Mouse (Mus musculus) midbrain, embryonic 16.5 days (tissue): ENCODE results near the gene Col1a1. TPM values are rescaled to one million over a fixed set of nuclear protein-coding genes. Genes with fewer than 3 reads are reported as not detected.

Experiments used
- ATAC-seq: fragments of 200-750 bp; cut with Nextera tagmentation; 2 replicates; pipeline ENCODE4 v1.8.0; 2017; ENCODE audit warnings: moderate TSS enrichment
- H3K27ac ChIP-seq: fragments of 300-500 bp; sonication (generic); 2 replicates; pipeline ENCODE4 v1.5.1; 2014; ENCODE audit warnings: mild to moderate bottlenecking, low read length, mixed read lengths
- H3K27me3 ChIP-seq: fragments of 300-500 bp; sonication (generic); 2 replicates; pipeline ENCODE4 v1.6.1; 2014; ENCODE audit warnings: low read depth, low read length, mixed read lengths; ENCODE audit not compliant: control insufficient read depth, insufficient read depth
- H3K36me3 ChIP-seq: fragments of 300-500 bp; sonication (generic); 2 replicates; pipeline ENCODE4 v1.6.1; 2014; ENCODE audit warnings: mild to moderate bottlenecking, low read length, moderate library complexity, mixed read lengths; ENCODE audit not compliant: control insufficient read depth, insufficient read depth
- H3K4me1 ChIP-seq: fragments of 300-500 bp; sonication (generic); 2 replicates; pipeline ENCODE4 v1.6.1; 2014; ENCODE audit warnings: mild to moderate bottlenecking, low read length, mixed read lengths; ENCODE audit not compliant: control insufficient read depth, insufficient read depth
- H3K4me2 ChIP-seq: fragments of 300-500 bp; sonication (generic); 2 replicates; pipeline ENCODE4 v1.6.1; 2014; ENCODE audit warnings: mild to moderate bottlenecking, low read length, mixed read lengths
- H3K4me3 ChIP-seq: fragments of 300-500 bp; sonication (generic); 2 replicates; pipeline ENCODE4 v1.5.1; 2014; ENCODE audit warnings: low read depth, mild to moderate bottlenecking, low read length, moderate library complexity, mixed read lengths
- H3K9ac ChIP-seq: fragments of 300-500 bp; sonication (generic); 2 replicates; pipeline ENCODE4 v1.6.1; 2014; ENCODE audit warnings: low read depth, low read length, mixed read lengths
- H3K9me3 ChIP-seq: fragments of 300-500 bp; sonication (generic); replicated peaks from 2 replicates; pipeline ENCODE4 v1.6.1; 2014; ENCODE audit warnings: mild to moderate bottlenecking, low read length, mixed read lengths; ENCODE audit not compliant: control insufficient read depth, poor library complexity, severe bottlenecking
- WGBS: fragments of 180-500 bp; shearing (Covaris S2); extraction: QIAGEN DNeasy Blood & Tissue Kit; methylation state at CpG from one replicate; pipeline ENCODE4 v1.1.7; 2014; 5-methylcytosine and 5-hydroxymethylcytosine counted together
- polyA plus RNA-seq: library from polyadenylated mRNA; unstranded; fragments of >200 nt; fragmentation: Nextera tagmentation; extraction: Ambion mirVana; gene quantifications from 2 replicates; pipeline ENCODE4 v1.2.1, GENCODE M21; 2015

Gene Col1a1
- polyA plus RNA-seq, 1 experiment from 2014 or later = 84.6 TPM

GRCm38 (mm10) chr11:94994208-94994814, 58.3 kb downstream of the Col1a1 start:
- H3K4me1 ChIP-seq = peaks cover 42% of the 10 kb centered on the region
- no peak for ATAC-seq
- 39% methylated on average over 10 of the region's 10 CpGs for WGBS

GRCm38 (mm10) chr11:94994947-94995772, 59.1 kb downstream of the Col1a1 start:
- no peaks in the 10 kb centered on the region for H3K9me3 ChIP-seq
- no peak for ATAC-seq
- H3K27me3 ChIP-seq = no peaks in the 10 kb centered on the region
- peak overlapping the region; percentile 97 for H3K4me2 ChIP-seq
- peak overlapping the region; percentile 90 for H3K4me3 ChIP-seq
- WGBS = 80% methylated on average over 11 of the region's 11 CpGs
- H3K36me3 ChIP-seq = peaks cover 22% of the 10 kb centered on the region
- H3K9ac ChIP-seq = peak overlapping the region; percentile 91
- H3K27ac ChIP-seq = no peak overlapping the region
- peaks cover 38% of the 10 kb centered on the region for H3K4me1 ChIP-seq

More at GRCm38 (mm10) chr11:94994208-94994814, 58.3 kb downstream of the Col1a1 start:
- no peaks in the 10 kb centered on the region for H3K27me3 ChIP-seq
- no peak overlapping the region for H3K27ac ChIP-seq
- peak overlapping the region; percentile 90 for H3K4me3 ChIP-seq
- no peaks in the 10 kb centered on the region for H3K9me3 ChIP-seq
- peak overlapping the region; percentile 91 for H3K9ac ChIP-seq
- H3K36me3 ChIP-seq = peaks cover 18% of the 10 kb centered on the region
- peak overlapping the region; percentile 97 for H3K4me2 ChIP-seq

GRCm38 (mm10) chr11:94996101-94996500, 60.1 kb downstream of the Col1a1 start:
- Histone ChIP-seq H3K36me3 (peaks cover 22% of the 10 kb centered on the region), H3K9me3 (no peaks in the 10 kb centered on the region), H3K27ac (no peak overlapping the region), H3K4me3 (no peak overlapping the region), H3K4me2 (peak overlapping the region; percentile 97), H3K9ac (no peak overlapping the region; the same call in 1 of the 2 replicates), H3K4me1 (peaks cover 38% of the 10 kb centered on the region), H3K27me3 (no peaks in the 10 kb centered on the region)
- ATAC-seq = no peak
- 86% methylated on average over 8 of the region's 8 CpGs for WGBS

GRCm38 (mm10) chr11:94996984-94997383, 61.0 kb downstream of the Col1a1 start:
- WGBS = 91% methylated on average over 6 of the region's 6 CpGs
- H3K27me3 ChIP-seq = no peaks in the 10 kb centered on the region
- no peaks in the 10 kb centered on the region for H3K9me3 ChIP-seq
- H3K36me3 ChIP-seq = peaks cover 28% of the 10 kb centered on the region
- H3K27ac ChIP-seq = no peak overlapping the region
- ATAC-seq = no peak
- no peak overlapping the region for H3K4me3 ChIP-seq
- no peak overlapping the region for H3K9ac ChIP-seq
- no peak overlapping the region for H3K4me2 ChIP-seq
- H3K4me1 ChIP-seq = peaks cover 38% of the 10 kb centered on the region

GRCm38 (mm10) chr11:94997596-94997995, 61.6 kb downstream of the Col1a1 start:
- 76% methylated on average over 5 of the region's 5 CpGs for WGBS
- Histone ChIP-seq H3K9ac (no peak overlapping the region), H3K4me1 (peaks cover 38% of the 10 kb centered on the region), H3K4me2 (no peak overlapping the region), H3K4me3 (no peak overlapping the region), H3K27ac (no peak overlapping the region), H3K36me3 (peaks cover 34% of the 10 kb centered on the region), H3K9me3 (no peaks in the 10 kb centered on the region), H3K27me3 (no peaks in the 10 kb centered on the region)
- no peak for ATAC-seq

GRCm38 (mm10) chr11:94998041-94998531, 62.1 kb downstream of the Col1a1 start:
- Histone ChIP-seq H3K4me1 (peaks cover 36% of the 10 kb centered on the region), H3K27ac (no peak overlapping the region), H3K9ac (no peak overlapping the region), H3K36me3 (peaks cover 36% of the 10 kb centered on the region), H3K9me3 (no peaks in the 10 kb centered on the region), H3K4me3 (no peak overlapping the region), H3K4me2 (no peak overlapping the region), H3K27me3 (no peaks in the 10 kb centered on the region)
- ATAC-seq = no peak
- 71% methylated on average over 16 of the region's 16 CpGs for WGBS

- WGBS = 79% methylated on average over 8 of the region's 8 CpGs
- Histone ChIP-seq H3K4me2 (no peak overlapping the region), H3K9ac (no peak overlapping the region), H3K27me3 (no peaks in the 10 kb centered on the region), H3K4me3 (no peak overlapping the region), H3K36me3 (peaks cover 46% of the 10 kb centered on the region), H3K4me1 (peaks cover 16% of the 10 kb centered on the region), H3K27ac (no peak overlapping the region; the same call in 1 of the 2 replicates), H3K9me3 (no peaks in the 10 kb centered on the region)
- no peak for ATAC-seq
These were observed 64.1 kb downstream of the Col1a1 start for GRCm38 (mm10) chr11:95000128-95000527.

GRCm38 (mm10) chr11:95000548-95000947, 64.5 kb downstream of the Col1a1 start:
- Histone ChIP-seq H3K9me3 (no peaks in the 10 kb centered on the region), H3K27ac (peak overlapping the region; percentile 62), H3K4me3 (no peak overlapping the region), H3K27me3 (no peaks in the 10 kb centered on the region), H3K36me3 (peaks cover 50% of the 10 kb centered on the region), H3K4me2 (no peak overlapping the region), H3K4me1 (peaks cover 12% of the 10 kb centered on the region), H3K9ac (no peak overlapping the region)
- no peak for ATAC-seq
- 51% methylated on average over 4 of the region's 4 CpGs for WGBS

GRCm38 (mm10) chr11:95001058-95001457, 65.0 kb downstream of the Col1a1 start:
- Histone ChIP-seq H3K9ac (no peak overlapping the region), H3K27me3 (no peaks in the 10 kb centered on the region), H3K4me1 (peaks cover 10% of the 10 kb centered on the region), H3K27ac (peak overlapping the region; percentile 62), H3K36me3 (peaks cover 54% of the 10 kb centered on the region), H3K4me3 (no peak overlapping the region), H3K9me3 (no peaks in the 10 kb centered on the region), H3K4me2 (no peak overlapping the region)
- ATAC-seq = peak; percentile 26; the same call in 1 of the 2 replicates
- WGBS = 0% methylated on average over 8 of the region's 8 CpGs
